Mouse (Mus musculus) G1E-ER4 (cell line): Measurements from ENCODE around the gene Rtf2. TPM values are rescaled to one million over a fixed set of nuclear protein-coding genes. Genes with fewer than 3 reads are reported as not detected.

ENCODE experiments used
- GATA1 ChIP-seq: IDR thresholded peaks from one replicate; pipeline ENCODE4 v1.8.0; 2012; ENCODE audit warnings: low read length, inconsistent platforms
- polyA plus RNA-seq: library from polyadenylated mRNA; stranded (reverse); fragments of >175 nt; gene quantifications from 2 replicates; pipeline ENCODE4 v1.2.3, GENCODE M21; 2012

The Rtf2 gene
- polyA plus RNA-seq, 1 experiment, result 16.3 TPM

DNA sequence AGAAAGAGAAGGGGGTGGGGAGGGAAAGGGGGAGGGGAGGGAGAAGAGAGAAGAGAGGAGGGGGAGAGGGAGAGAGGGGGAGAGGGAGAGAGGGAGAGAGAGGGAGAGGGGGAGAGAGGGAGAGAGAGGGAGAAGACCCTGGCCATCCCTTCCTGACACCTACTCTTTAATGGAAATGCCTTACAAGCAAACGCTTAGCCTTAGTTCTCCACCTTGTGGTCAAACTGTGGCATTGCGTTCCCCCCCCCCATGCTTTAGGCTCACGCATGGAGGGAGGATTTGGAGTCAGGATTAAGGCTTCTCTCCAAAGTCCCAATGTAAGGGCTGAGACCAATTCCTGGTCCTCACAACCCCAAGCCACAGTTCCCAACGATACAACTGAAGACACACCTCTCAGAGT, 61.0 kb downstream of the Rtf2 start:
- TF ChIP-seq GATA1, result no peak

DNA sequence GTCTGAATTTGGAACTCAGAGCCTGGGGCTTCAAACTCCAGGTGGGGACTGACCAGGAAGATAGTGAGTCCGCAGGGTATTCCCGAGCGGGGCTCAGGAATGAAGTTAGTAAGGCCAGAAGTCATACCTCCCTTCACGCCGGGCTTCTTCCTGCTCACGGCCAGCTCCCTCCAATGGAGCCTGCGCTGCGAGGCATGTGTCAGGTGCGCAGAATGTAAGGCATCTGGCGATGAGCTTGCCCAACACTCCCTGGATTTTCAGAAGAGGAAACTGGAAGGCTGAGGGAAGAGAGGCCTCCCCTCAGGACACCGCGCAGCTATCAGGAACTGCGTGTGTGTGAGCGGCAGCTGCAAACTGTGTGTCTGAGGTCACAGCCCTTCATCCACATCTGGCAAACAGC, 61.8 kb downstream of the Rtf2 start:
- TF ChIP-seq GATA1, result no peak

DNA sequence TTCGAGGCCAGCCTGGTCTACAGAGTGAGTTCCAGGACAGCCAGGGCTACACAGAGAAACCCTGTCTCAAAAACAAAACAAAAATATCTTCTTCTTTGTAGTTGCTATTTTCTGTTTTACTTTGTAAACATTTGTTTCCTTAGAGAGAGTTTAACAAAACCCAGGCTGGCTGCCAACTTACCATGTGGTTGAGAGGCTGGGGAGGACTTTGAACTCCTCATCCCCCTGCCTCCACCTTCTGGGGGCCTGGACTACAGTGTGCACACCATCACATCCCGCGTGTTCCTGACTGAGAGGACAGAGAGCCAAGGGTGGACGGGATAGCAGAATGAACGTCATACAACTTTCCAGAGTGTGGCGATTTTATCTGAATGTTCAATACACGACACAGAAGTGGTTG, 65.8 kb downstream of the Rtf2 start:
- no peak for TF ChIP-seq GATA1

- TF ChIP-seq GATA1, result no peak
Measured at GRCm38 (mm10) chr2:172510056-172510712, 69.8 kb downstream of the Rtf2 start.

GRCm38 (mm10) chr2:172510899-172511298, 70.5 kb downstream of the Rtf2 start:
- no peak for TF ChIP-seq GATA1

- no peak for TF ChIP-seq GATA1
Measured at GRCm38 (mm10) chr2:172516407-172516992, 76.1 kb downstream of the Rtf2 start.

Other genes starting within 250 kb of the Rtf2 start
- not detected in 2 replicates for gene Mc3r, start 192.1 kb upstream of the Rtf2 start, polyA plus RNA-seq
- gene Fam210b, start 95.0 kb upstream of the Rtf2 start, polyA plus RNA-seq, result 16.0 and 21.8 TPM in 2 replicates
- gene Aurka, start 70.0 kb upstream of the Rtf2 start, polyA plus RNA-seq, result 11.8 and 30.1 TPM in 2 replicates
- 9.6 and 23.4 TPM in 2 replicates for gene Cstf1, start 69.9 kb upstream of the Rtf2 start, polyA plus RNA-seq
- not detected in 2 replicates for gene Cass4, start 46.8 kb upstream of the Rtf2 start, polyA plus RNA-seq
- gene Gcnt7, start 18.0 kb downstream of the Rtf2 start, polyA plus RNA-seq, result not detected in 2 replicates
- gene Fam209, start 32.0 kb downstream of the Rtf2 start, polyA plus RNA-seq, result not detected in 2 replicates
- not detected in 2 replicates for gene Tfap2c, start 109.0 kb downstream of the Rtf2 start, polyA plus RNA-seq